Mouse (Mus musculus) gastrocnemius, adult 8-10 months (tissue): ENCODE data around the gene Carmil2. TPM values are rescaled to one million over a fixed set of nuclear protein-coding genes. Genes with fewer than 3 reads are reported as not detected.

ENCODE experiments used
- DNase-seq, 2 experiments: peaks; one replicate each; pipeline ENCODE4 v3.0.0; 2022; ENCODE audit warnings: low spot score in 2 of 2
- total RNA-seq, 4 experiments: library from RNA; stranded (reverse); gene quantifications; 2 replicates each; pipeline ENCODE4 v1.2.4; 2022

Gene Carmil2
- total RNA-seq: not detected

- DNase-seq: peak in 1 of 2 experiments; percentile 43
Measured at GRCm38 (mm10) chr8:105685796-105686308, at the start of gene Carmil2. TSS of gene Carmil2 (plus strand) at chr8:105686274.

GRCm38 (mm10) chr8:105636963-105637510, 49.0 kb upstream of the Carmil2 start, which contains the start of gene Agrp:
TSS of gene Agrp (minus strand) at chr8:105637393.
- no peak for DNase-seq

- DNase-seq: no peak
Measured at GRCm38 (mm10) chr8:105637601-105638041, 48.5 kb upstream of the Carmil2 start.

GRCm38 (mm10) chr8:105638510-105638909, 47.6 kb upstream of the Carmil2 start:
- no peak for DNase-seq

GRCm38 (mm10) chr8:105639835-105640234, 46.2 kb upstream of the Carmil2 start:
- DNase-seq: no peak

- DNase-seq: no peak
Measured at GRCm38 (mm10) chr8:105640511-105640910, 45.6 kb upstream of the Carmil2 start.

GRCm38 (mm10) chr8:105645205-105645604, 40.9 kb upstream of the Carmil2 start:
- DNase-seq: no peak

- no peak for DNase-seq
Measured at GRCm38 (mm10) chr8:105648929-105649328, 37.1 kb upstream of the Carmil2 start.

GRCm38 (mm10) chr8:105657641-105658040, 28.4 kb upstream of the Carmil2 start:
- no peak for DNase-seq

- DNase-seq: no peak
Measured at GRCm38 (mm10) chr8:105661167-105661566, 24.9 kb upstream of the Carmil2 start.

GRCm38 (mm10) chr8:105677891-105678290, 8.2 kb upstream of the Carmil2 start:
- DNase-seq: no peak

GRCm38 (mm10) chr8:105685325-105685724, 749 bp upstream of the Carmil2 start:
- DNase-seq: no peak

GRCm38 (mm10) chr8:105686551-105686950, 477 bp downstream of the Carmil2 start:
- DNase-seq: no peak

GRCm38 (mm10) chr8:105687512-105687911, 1.4 kb downstream of the Carmil2 start:
- no peak for DNase-seq

GRCm38 (mm10) chr8:105688242-105688752, 2.2 kb downstream of the Carmil2 start:
- DNase-seq: no peak

- DNase-seq: no peak
Measured at GRCm38 (mm10) chr8:105689256-105689982, 3.3 kb downstream of the Carmil2 start.

GRCm38 (mm10) chr8:105689983-105690360, 3.9 kb downstream of the Carmil2 start:
- DNase-seq: no peak

GRCm38 (mm10) chr8:105690978-105691377, 4.9 kb downstream of the Carmil2 start:
- no peak for DNase-seq

- DNase-seq: no peak
Measured at GRCm38 (mm10) chr8:105692449-105693182, 6.5 kb downstream of the Carmil2 start.

GRCm38 (mm10) chr8:105693648-105694047, 7.6 kb downstream of the Carmil2 start:
- no peak for DNase-seq

- DNase-seq: no peak
Measured at GRCm38 (mm10) chr8:105694051-105694799, 8.2 kb downstream of the Carmil2 start.
